Mouse (Mus musculus): ENCODE results near the gene Gm10073.

- TF ChIP-seq CTCF (IDR thresholded peaks at IDR 0.05; ENCODE audit: insufficient read depth, low read length) = no peak
- TF ChIP-seq POLR2A (IDR thresholded peaks at IDR 0.05; ENCODE audit: borderline replicate concordance, extremely low read depth, low read depth, low read length) = no peak
These were observed 32.3 kb downstream of the Gm10073 start for GRCm38 (mm10) chr8:106541002-106541401.

Data from lung, adult 2 months (tissue).